Mouse (Mus musculus) spleen, postnatal 36 days (tissue): ENCODE measurements around the gene Gm10401.

Source experiments
- DNase-seq, 2 experiments: peaks; one replicate each; pipeline ENCODE4 v3.0.0; 2022; ENCODE audit warnings: low spot score in 2 of 2, mixed read lengths in 1 of 2

The Gm10401 gene

DNA sequence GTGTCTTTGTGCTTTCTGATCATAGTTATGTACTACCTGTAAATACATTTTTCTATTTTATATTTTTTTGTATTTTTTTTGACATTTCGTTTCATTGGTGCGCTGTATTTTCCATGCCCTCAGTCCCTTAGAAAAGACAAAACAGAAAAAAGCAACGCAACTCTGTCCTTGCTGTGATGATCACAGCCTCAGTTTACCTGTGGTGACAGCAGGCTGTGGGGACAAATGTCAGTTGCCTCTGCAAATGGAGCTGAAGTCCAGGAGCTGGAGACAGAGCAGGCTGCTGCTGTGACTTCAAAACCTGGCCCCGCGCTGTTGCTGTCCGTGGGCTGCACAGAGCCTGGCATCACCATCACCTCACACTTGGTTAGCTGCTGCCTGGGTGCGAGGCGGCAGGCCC lies at the start of gene Gm10401:
Gene Gm10401 (minus strand): TSS at position 101 of the 400 bp plus-strand sequence.
- DNase-seq, result no peak

DNA sequence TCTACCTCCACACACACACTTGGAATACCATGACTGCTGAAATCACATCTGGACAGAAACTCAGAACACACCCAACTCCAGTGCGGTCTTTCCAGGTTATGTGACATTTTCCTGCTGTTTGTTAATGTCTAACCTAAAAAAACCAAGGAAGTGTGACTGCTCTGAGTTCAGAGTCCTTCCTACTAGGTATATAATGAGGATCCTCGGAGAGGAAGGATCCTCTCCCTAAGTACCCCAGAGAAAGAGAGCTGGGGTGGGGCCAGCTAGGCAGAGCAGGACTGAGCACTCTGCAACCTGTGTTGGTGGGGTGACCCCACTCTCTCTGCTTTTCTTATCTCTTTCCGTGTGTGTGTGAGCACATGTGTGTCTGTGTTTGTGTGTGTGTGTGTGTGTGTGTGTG lies 49.3 kb upstream of the Gm10401 start:
- no peak for DNase-seq

DNA sequence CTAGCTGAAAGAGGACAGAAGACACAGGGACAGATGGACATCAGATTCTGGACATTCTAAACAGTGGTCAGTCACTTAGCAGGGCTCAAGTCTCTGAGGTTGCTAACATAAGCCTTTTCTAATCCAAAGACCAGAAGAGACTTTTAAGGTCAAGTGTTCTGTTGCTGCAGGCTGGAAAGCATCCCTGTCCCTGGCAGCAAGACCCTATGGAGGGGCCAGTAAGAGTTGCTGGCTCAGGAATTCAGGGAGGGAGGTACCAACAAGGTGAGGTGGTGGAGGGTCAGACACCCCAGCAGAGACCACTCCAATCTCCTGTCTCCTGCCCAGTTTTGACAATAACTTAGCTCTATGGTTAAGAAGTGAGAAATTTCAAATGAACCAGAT lies 48.6 kb upstream of the Gm10401 start:
- DNase-seq, result no peak

GRCm38 (mm10) chr5:115145976-115146746 lies 48.1 kb upstream of the Gm10401 start:
- no peak for DNase-seq

- DNase-seq, result no peak
These were observed 47.3 kb upstream of the Gm10401 start for GRCm38 (mm10) chr5:115145253-115145968.

DNA sequence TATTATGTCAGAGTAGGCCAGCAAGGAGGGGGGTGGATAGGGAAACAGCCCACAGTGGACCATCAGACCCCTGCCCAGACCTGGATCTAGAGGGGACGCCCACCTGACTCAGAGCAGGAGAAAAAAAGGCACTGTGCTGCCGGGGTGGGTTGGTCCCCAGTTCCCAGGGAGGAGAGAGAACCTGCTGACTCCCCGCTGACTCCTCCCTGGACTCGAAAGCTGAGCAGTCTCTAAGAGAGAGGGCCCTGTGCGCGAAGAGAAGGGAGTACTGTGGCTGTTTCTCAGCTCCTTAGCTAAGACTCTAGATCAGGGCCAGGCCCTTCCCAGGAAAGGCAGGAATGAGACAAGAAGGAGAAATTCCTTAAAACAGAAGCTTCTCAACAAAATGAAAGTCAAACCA lies 46.4 kb upstream of the Gm10401 start:
- DNase-seq, result no peak

DNA sequence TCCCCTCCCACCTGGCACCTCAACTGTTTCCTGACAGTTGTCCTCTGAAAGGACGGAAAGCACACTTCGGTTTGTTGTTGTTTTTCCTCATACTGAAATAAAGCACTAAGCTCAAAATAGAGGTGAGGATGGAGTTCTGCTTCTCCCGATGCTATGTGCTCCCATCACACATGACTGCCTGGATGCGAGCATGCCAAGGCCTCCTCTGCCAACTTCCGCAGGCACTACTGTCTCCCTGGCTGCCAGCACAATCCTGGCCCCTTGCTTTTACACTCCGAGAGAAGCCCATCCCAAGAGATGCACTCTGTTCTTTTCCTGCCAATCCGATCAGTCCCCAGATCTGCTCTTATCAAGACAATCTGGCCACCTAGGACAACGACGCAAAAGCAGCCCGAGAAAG lies 45.5 kb upstream of the Gm10401 start:
- no peak for DNase-seq

DNA sequence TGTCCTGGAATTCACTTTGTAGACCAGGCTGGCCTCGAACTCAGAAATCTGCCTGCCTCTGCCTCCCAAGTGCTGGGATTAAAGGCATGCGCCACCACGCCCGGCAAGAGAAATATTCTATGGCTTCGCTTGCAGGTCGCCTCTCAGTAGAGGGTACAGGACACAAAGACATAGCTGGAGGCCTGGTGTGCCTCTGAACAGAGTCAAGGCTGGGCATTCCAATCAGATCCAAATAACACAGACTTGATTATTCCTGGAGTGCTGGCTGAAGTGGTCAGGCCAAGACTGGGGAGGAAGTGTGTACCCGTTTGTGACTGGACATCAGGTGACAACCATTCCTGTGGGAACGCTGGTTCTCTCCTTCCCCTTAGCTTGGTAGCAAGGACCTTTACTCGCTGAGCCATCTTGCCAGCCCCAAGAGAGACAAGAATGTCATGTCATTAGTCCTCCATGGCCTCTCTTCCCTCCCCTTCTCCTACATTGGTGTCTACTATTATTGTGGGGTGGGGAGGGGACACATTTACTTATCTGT lies 44.1 kb upstream of the Gm10401 start:
- DNase-seq, result no peak

DNA sequence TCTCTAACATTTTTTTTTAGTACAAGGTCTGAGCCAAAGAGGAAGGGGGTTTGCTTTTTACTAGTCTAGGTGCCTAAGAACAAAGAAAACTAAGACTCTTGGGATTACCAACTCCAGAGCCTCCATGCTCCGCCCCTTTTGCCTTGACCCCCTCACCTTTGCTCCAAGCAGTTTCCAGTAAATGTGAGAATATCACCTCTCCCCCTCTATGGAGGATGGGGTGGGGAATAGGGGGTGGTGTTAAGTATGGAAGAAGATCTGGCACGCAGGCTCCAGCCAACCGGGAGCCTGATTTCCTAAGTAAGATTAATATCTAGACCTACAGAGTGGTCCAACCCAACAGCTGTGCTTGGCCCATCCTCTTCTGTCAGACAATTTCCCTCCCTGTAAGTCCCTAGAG lies 42.6 kb upstream of the Gm10401 start:
- no peak for DNase-seq

GRCm38 (mm10) chr5:115139124-115139523 lies 41.0 kb upstream of the Gm10401 start:
- DNase-seq, result no peak

- peak; percentile 87 to 89 for DNase-seq
These were observed 36.4 kb upstream of the Gm10401 start, which contains the start of gene Unc119b for GRCm38 (mm10) chr5:115134234-115135165. Gene Unc119b, minus strand, starts transcription at chr5:115134975.

- peak; percentile 60 to 62 for DNase-seq
These were observed 35.4 kb upstream of the Gm10401 start for GRCm38 (mm10) chr5:115133358-115134066.

- peak; percentile 22 to 26 for DNase-seq
These were observed 34.4 kb upstream of the Gm10401 start for GRCm38 (mm10) chr5:115132465-115132864.

DNA sequence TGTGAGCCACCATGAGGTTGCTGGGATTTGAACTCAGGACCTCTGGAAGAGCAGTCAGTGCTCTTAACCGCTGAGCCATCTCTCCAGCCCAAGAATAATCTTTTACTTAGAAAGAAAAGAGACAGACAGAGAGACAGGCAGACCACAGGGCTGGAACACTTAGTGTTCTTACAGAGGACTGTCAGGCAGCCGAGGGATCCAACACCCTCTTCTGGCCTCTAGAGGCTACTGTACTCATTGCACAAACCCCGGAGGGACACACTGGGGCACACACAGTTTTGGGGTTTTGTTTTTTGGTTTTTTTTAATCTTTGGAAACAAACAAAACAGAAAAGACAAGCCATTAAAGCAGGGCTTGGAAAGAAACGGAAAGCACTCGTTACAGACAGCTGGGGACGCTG lies 31.2 kb upstream of the Gm10401 start:
- no peak for DNase-seq

DNA sequence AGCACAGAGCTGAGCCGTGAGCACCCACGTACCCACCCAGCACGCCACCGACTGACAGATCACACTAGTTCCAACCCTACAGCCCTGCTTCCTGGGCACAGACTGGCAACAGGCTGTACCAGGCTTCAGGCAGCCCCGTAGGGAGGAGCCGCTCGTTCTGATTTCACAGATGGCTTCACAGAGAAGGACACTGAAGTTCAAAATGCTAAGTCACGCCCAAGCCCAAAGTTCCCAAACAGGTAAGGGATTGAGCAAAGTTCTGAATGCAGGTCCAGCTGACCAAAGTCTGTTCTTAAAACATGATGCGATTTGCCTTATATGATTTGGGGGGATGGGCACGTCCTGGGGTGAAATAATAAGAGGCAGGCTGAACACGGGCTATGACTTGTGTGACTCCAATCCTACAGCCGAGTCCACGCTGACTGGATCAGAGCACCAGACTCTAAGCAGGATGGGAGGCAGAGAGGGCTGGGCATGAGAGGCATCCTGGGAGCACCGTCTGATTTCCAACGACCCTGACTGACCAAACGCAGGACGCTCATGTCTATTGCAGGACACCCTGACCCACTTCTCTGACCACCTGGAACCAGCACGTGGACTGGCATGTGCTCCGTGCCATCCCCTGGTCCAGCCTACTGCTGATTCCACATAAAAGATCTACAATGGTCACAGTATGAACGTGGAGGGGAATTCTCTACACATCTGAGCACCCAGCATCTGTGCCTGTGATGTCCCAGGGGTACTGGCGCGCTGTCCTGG lies 29.5 kb upstream of the Gm10401 start:
- no peak for DNase-seq

GRCm38 (mm10) chr5:115126578-115127312 lies 28.6 kb upstream of the Gm10401 start:
- no peak for DNase-seq

DNA sequence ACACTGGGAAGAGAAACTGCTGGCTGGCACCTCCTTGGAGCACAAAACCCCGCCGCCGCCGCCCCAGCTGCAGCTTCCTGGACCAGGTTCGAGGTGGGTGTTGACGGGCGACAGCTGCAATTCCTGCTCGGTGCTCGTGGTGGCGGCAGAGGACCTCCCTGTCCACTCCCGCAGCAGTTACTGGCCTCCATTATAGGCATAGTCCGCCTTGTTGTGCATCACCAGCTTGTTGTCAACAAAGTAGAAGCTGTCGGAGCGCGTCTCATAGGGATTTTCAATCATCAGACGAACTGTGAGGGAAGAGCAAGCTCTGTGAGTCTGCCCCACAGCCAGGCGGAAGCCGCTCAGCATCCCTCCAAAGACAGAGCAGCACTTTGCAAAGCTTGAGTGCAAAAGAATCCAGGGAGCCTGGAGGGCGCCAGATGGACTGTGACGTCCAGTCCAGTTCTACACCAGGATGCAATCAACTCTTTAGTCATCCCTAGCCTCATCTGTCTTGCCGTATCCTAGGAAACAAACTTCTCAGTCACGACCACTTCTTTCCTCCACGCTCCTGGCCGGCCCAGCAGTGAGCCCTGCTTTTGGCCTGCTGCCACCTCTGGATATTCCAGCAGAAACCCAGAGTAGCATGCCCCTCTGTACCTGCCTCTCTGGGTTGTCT lies 27.2 kb upstream of the Gm10401 start:
- peak; percentile 79 to 83 for DNase-seq

GRCm38 (mm10) chr5:115124690-115125089 lies 26.6 kb upstream of the Gm10401 start:
- no peak for DNase-seq

GRCm38 (mm10) chr5:115120978-115121377 lies 22.9 kb upstream of the Gm10401 start:
- no peak for DNase-seq
